Mouse (Mus musculus): ENCODE results near the gene Pus7l.
"Not testable (repeated sequence)": the region's sequence is repeated elsewhere in the genome, so short reads cannot be mapped to it uniquely, and the experiment has no call there.

Pus7l gene

DNA sequence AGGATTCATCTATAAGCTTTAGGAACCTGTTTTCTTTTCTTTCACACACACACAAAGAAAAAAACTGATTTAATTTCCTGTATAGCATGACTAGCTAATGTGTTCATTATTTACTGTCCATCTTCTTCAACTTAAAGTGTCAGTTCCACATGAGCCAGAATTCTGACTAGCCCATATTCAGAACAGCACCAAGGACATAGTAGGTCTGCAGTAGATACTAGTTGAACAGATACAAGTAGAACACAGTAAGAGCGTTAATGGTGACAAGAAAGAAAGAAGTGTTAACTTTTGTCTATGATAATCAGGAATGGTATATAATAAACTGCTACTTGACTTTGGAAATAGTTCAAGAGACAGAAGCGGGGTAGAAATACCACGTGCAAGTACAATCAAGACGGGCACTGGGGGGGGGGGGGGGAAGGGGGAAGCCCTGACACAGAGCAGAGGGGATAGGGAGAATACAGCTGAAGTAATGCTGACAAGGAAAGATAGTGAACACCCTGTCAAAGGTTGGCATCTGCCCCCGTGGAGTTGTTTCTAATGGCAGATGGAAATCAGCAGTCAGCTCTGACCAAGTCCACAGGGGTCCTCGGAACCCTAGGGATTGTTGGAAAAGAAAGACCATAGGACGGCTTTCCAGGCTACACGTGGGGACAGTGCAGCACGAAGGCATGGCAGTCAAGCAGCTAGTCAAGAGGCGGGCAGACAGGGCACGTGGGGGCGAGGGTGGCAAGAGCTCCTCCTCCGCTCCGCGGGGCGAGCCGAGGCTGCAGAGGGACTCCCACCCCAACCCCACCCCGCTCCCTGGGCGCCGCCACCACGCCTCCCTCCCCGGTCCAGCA is 559 bp downstream of the Pus7l start:
- DNase-seq (ENCODE audit: low spot score): no peak

GRCm38 (mm10) chr15:94539296-94539695 is 4.1 kb downstream of the Pus7l start:
- no peak for DNase-seq (ENCODE audit: low spot score)

DNA sequence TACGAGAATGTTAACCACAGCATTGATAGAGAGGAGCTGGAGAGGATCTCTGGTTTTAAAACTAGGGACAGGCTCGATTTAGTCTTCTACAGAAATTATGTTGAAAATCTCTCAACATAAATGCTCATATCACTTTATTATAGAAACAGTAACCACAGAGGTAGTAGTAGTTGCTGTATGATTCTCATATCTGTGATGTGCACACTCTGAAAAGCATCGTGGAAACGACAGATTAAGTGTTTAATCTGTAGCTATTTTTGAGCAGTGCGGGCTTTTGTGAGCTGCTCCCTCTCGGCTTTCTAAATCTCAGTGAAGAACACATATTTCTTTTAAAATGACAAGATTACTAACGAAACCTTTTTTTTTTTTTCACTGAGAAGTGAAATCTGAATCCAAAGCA is 7.8 kb downstream of the Pus7l start:
- DNase-seq (ENCODE audit: low spot score): no peak

GRCm38 (mm10) chr15:94532956-94533355 is 10.4 kb downstream of the Pus7l start:
- no peak for DNase-seq (ENCODE audit: low spot score)

GRCm38 (mm10) chr15:94532306-94532705 is 11.0 kb downstream of the Pus7l start:
- no peak for DNase-seq (ENCODE audit: low spot score)

- DNase-seq (ENCODE audit: low spot score): no peak
These were observed 12.8 kb downstream of the Pus7l start for GRCm38 (mm10) chr15:94530519-94530918.

DNA sequence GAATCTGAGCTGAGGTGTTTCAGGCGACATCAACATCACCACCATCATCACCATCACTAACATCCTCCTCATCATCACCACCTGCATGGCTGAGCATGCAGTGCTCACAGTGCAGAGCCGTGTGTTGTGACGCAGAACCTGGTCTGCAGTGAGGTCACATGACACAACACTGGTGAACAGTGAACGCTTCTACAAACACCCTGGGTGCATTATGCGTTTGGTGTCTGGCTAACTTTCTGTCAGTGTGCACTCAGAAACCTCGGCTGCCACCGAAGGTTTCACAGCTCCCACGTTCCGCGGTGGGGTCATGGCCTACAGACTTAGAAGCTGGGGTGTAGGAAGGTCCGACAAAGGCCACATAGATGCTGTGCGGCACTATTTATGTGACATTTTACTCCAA is 18.4 kb downstream of the Pus7l start:
- DNase-seq (ENCODE audit: low spot score): no peak

GRCm38 (mm10) chr15:94523251-94523650 is 20.1 kb downstream of the Pus7l start:
- DNase-seq (ENCODE audit: low spot score): no peak

GRCm38 (mm10) chr15:94520959-94521358 is 22.4 kb downstream of the Pus7l start:
- no peak for DNase-seq (ENCODE audit: low spot score)

GRCm38 (mm10) chr15:94520205-94520900 is 23.0 kb downstream of the Pus7l start:
- DNase-seq (ENCODE audit: low spot score): peak; percentile 26

DNA sequence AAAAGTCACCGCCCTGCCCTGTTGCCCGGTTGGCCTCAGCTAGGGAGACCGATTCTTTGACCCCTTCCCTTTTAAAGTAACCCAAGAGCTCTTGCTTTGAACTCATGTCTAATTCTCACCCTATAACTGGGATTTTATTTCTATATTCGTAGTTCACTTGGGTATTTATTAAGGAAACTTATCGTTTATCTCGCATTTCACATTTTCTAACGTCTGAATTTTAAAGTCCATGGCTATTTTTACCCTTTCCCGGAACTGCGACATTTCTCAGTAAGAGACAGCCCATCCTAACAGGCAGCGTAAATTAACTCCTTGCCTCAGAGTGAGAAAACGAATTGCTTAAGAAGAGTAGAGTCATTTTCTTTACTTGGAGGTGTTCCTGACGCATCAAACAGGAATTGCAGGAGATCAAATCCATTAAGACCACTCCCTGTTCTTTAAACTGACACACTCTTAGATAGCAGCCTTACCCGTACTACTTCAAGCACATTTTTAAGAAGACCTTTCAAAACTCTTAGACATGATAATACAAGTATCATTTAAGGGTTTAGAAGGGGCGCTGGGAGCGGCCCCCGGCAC is 25.3 kb downstream of the Pus7l start:
- no peak for DNase-seq (ENCODE audit: low spot score)

- no peak for DNase-seq (ENCODE audit: low spot score)
These were observed 39.7 kb downstream of the Pus7l start for GRCm38 (mm10) chr15:94503451-94504215.

- DNase-seq (ENCODE audit: low spot score): no peak
These were observed 44.1 kb downstream of the Pus7l start for GRCm38 (mm10) chr15:94499260-94499659.

DNA sequence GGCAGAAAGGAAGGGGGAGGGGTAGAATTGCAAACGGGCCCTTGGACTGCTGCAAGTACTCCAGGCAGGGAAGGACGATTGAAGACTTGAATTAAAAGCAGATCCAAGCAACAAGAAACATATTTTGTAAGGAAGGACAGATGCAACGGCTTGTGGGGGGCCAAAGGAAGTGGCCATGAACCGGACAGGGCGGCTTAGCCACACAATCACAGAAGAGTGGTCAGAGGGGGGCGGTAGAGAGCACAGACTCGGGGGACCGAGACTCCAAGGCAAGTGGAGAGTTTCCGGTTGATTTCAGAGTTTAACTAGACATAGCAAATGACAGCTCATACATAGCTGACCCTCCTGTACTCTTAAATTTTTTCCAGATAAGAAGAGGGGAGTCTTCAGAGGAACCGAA is 47.4 kb downstream of the Pus7l start:
- DNase-seq (ENCODE audit: low spot score): no peak

DNA sequence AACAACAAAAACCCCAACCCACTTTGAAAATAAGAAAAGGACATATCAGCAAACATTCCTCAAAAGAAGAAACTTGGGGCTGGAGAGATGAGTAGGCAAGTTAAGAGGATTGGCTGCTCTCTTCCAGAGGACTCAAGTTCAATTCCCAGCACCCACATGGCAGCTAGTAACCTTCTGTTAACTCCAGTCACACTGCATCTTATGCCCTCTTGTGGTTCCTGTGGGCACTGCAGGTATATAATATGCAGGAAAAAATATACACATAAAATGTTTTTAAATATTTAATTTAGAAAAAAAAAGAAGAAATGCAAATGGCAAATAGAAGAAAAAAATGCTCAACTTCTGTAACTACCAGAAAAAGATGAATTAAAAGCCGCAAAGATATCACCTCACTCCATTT is 48.9 kb downstream of the Pus7l start:
- no peak for DNase-seq (ENCODE audit: low spot score)

GRCm38 (mm10) chr15:94489433-94489832 is 53.9 kb downstream of the Pus7l start:
- DNase-seq (ENCODE audit: low spot score): no peak

DNA sequence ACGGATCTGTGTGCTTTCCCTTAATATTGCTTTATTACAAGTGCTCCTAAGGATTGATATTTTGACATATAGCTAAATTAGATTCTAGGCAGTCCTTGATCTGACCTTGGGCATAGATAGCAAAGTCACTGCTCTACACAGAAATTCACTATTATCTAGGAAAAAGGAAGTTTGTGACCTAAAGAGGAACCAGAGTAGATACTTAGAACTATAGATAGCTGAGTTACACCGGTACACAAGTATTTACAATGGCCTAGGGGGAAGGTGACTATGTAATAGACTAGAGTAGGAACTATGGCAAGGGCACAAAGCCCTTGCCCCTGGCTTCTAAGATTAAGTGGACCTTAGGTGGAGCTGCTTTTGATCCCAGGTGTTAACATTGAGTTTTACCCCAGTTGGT is 55.3 kb downstream of the Pus7l start:
- not testable (repeated sequence) for DNase-seq (ENCODE audit: low spot score)

- DNase-seq (ENCODE audit: low spot score): no peak
These were observed 60.8 kb downstream of the Pus7l start for GRCm38 (mm10) chr15:94482555-94482954.

- no peak for DNase-seq (ENCODE audit: low spot score)
These were observed 62.6 kb downstream of the Pus7l start for GRCm38 (mm10) chr15:94480792-94481191.

- no peak for DNase-seq (ENCODE audit: low spot score)
These were observed 63.1 kb downstream of the Pus7l start for GRCm38 (mm10) chr15:94480248-94480647.

DNA sequence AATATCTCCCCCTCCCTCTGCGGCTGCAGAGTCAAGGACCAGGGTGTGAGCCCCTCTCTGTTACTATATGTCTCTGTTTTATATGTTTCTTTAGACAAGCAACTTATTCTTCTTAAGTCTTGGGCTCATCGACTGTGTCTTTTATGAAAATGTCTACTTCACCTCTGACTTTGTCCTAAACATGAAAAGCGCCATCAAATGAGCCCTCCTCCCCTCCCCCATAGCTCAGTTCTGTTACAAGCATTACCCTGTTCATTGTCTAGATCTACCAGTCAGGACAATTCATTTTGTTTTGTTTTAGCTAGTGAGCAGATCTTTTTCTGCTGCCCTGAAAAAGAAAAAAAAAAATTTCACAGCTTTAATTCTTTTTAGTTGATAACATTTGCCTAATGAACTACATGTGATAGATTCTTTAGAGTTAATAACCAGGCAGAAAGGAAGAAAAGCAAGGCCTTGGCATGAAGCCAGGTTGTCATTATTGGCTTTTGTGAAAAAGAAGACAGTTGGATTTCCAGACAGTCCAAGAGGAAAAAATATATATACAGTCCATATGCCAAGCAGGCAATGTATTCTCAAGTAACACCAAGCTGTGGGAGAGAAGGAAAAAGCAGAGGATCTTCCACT is 63.7 kb downstream of the Pus7l start:
- no peak for DNase-seq (ENCODE audit: low spot score)

- DNase-seq (ENCODE audit: low spot score): no peak
These were observed 64.6 kb downstream of the Pus7l start for GRCm38 (mm10) chr15:94478706-94479105.

All from urinary bladder, postnatal 25 days (tissue).